Mouse (Mus musculus): ENCODE data around the gene 1700025G04Rik.
"Not testable (repeated sequence)": the region's sequence is repeated elsewhere in the genome, so short reads cannot be mapped to it uniquely, and the experiment has no call there.

1700025G04Rik gene

GRCm38 (mm10) chr1:151845926-151846782 is 243.8 kb downstream of the 1700025G04Rik start:
- no peak for DNase-seq

DNA sequence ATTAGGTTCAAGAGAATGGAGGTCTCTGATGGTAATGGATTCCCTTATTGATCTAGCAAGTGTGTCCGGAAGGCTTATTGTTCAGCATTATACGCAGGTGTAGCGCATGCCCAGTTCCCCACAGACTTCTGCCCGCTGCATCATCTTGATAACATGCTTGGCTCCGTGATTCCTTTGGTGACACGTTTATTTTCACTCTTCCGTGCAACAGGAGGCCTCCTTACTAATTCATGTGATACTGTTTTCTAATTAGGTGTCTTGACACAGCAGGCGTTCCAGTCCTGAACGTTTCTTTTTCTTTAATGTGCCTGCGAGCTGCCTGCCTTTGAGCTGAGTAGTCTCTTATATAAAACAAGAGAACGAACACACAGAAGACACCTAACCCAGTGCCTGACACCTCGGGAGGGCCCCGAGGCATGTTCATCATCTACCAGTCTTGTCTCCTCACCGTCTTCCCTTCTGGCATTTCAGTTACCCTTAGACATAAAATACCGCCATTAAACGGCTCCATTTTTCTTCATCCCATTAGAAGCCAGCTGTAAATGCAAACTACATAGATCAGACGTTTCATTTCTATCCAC is 244.6 kb downstream of the 1700025G04Rik start:
- no peak for DNase-seq

DNA sequence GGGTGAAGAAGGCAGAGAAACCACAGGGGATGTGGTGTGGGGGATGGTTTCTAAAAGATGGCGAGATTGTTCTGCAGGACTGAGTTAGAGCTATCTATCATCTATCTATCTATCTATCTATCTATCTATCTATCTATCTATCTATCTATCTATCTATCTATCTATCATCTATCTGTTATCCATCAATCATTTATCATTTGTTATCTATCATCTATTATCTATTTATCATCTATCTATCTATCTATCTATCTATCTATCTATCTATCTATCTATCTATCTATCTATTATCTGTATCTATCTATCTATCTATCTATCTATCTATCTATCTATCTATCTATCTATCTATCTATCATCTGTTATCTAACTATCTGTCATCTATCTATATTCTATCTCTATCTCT is 249.6 kb downstream of the 1700025G04Rik start:
- not testable (repeated sequence) for DNase-seq

DNA sequence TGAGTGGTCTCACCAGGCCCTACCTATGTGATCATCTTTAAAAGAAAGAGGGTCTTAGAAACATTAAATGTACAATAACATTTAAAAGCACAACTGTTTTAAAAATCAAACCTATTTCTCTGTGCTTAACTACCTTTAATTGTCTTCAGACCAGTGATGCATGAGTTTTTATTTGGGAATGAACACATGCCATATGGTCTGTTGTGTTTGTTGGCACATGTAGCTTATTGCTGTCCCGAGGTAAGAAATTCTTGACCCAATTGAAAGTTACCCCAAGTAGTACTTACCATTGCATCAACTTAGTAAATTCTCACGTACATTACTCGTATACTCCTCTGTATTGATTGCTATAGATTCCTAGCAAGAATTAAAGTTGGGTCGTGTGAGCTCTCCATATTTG is 254.7 kb downstream of the 1700025G04Rik start:
- DNase-seq = no peak

- no peak for DNase-seq
Observed at GRCm38 (mm10) chr1:151831791-151832190, 258.1 kb downstream of the 1700025G04Rik start.

DNA sequence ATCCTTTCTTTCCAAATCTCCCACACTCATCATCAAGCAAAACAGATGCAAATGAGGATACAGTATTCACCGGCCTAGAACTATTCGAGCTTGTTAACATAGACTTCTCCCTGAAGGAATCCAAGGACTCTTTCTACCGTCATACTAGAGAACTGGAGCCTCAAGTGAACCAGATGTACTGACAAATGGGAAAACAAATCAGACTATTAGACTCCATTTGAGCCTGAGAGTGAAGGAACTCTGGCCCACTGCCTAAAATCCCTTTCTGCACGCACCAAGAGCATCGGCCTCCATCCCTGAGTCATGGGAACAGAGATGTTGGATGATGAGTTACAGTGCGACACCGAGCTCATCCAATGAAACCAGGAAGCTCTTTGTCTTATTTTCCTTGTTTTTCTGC is 264.9 kb downstream of the 1700025G04Rik start:
- DNase-seq = no peak

DNA sequence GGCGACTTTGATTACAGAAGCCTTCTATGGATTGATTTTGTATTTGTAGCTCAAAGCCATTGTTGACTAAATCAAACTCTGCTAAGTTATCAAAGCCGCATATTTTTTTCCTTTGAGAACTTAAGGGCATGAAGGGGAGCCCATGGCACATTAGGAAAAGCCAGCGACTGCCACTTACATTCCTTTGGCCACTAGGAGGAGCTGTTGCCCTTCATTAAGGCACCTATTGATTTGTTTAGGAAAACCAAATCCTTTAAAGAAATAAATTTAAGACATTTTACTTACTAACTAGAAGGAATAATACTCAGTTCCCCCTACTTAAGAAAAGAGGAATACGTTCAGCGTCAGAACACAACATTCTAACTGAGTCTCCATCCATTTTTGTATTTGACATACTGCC is 269.5 kb downstream of the 1700025G04Rik start:
- DNase-seq = peak; percentile 52 to 83

DNA sequence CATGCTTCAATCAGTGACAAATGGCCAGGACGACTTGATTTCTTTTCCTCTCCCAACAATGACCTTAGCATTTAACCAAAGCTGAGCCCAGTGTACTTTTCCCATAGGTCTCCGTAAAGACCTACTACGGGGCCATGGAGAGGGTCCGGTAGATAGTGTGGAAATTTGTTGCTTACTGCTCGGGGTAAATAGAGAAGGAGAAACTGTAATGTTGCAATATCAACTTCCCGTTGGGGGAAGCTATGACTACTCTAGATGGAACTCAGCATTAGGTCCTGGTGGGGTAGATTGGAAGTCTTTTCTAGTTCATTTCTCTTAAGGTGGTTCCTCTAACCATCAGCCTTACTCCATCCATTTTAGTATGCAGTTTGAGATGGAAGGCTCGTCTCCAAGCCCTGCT is 270.7 kb downstream of the 1700025G04Rik start:
- DNase-seq = no peak

DNA sequence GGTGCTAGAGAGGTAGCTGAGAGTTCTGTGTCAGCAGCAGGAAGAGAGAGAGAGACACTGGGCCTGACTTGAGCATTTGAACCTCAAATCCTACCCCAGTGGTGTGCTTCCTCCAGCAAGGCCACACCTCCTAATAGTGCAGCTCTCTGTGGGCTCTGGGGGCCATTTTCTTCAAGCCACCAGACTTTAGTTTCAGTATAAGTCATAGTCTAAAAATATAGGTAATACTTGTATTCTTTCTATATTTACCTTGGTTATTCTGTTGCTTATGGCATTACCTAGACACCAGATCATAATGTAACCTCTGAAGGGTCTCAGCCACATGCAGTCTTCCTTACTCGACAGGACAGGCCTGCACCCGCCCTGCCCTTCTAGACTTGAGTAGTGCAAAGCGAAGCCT is 273.9 kb downstream of the 1700025G04Rik start:
- DNase-seq = no peak

DNA sequence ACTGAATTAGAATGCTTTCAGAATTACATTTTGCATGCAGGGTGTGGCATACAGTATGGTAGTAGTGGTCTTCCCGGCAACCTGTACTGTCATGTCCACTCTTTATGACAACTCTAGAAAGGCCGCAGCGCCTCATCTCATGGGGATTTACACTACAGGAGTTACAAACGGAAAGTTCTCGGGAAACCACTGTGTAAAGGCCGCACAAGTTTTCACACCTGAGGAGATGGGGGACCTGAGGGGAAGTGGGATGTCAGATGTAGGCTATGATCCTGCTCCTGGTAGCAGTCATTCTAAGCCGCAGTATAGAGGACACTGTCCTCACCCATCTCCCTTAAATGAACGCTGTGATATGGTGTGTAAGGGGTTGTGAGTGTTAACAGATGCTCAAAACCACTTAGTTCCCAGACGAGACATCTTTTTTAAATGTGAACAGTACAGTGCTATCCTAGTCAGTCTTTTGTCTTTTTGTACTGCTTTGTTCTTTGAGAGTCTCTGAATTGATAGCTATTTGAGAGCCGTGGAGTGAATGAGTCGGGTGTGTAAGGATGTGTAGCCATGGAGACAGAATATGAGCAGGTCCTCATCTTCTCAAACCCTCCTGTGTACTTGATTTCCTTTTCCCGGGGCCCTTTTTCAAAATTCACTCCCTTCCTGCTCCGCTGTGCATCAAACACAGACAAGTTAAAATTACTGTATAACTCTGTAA is 277.8 kb downstream of the 1700025G04Rik start:
- no peak for DNase-seq

DNA sequence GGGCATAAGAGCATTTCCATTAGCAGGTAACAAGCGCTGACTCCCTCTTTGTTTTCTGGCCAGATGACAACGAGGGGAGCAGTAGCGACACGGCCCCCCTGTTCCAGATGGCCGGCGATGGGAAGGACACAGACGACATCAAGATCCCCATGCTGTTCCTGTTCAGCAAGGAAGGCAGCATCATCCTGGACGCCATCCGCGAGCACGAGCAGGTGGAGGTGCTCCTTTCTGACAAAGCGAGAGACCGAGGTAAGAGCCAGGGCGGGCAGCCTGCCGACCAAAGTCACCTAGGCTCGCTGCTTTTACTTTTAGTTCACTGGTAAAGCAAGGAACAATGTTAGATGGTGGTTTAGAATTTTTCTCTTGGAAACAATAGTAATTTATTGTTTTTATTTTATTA is 278.5 kb downstream of the 1700025G04Rik start:
- DNase-seq = no peak

GRCm38 (mm10) chr1:151810628-151811421 is 279.1 kb downstream of the 1700025G04Rik start:
- DNase-seq = no peak

DNA sequence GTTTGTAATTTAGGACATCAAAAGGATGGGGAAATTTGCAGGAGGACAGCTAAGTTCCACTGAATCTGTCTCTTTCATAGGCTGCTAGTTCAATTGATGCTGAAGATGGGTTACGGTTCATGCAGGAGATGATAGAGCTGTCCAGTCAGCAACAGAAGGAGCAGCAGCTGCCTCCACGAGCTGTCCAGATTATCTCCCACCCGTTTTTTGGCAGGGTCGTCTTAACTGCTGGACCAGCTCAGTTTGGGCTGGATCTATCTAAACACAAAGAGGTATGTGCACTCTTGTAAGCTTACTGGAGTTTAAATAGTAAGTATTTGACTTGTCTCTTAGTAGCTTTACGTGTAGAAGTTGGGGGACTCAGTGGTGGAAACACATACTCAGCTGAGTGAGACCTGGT is 282.6 kb downstream of the 1700025G04Rik start:
- DNase-seq = no peak

- DNase-seq = not testable (repeated sequence)
Observed at GRCm38 (mm10) chr1:151802795-151803194, 287.1 kb downstream of the 1700025G04Rik start.

Measured in kidney, postnatal 25 days (tissue).